Mouse (Mus musculus) frontal cortex, postnatal 36 days (tissue): ENCODE data around the gene Hbq1a.
A peak's percentile ranks its signal among the peaks of the same experiment; 100 is the strongest.
"Not testable (repeated sequence)": the region's sequence is repeated elsewhere in the genome, so short reads cannot be mapped to it uniquely, and the experiment has no call there.

Experiments
- DNase-seq, 2 experiments: peaks; one replicate each; pipeline ENCODE4 v3.0.0; 2022; ENCODE audit warnings: low spot score in 2 of 2

Gene Hbq1a

GRCm38 (mm10) chr11:32284582-32284981 is 15.3 kb upstream of the Hbq1a start:
- DNase-seq: not testable (repeated sequence)

GRCm38 (mm10) chr11:32285031-32285775 is 14.7 kb upstream of the Hbq1a start:
- no peak for DNase-seq

GRCm38 (mm10) chr11:32285887-32286286 is 14.0 kb upstream of the Hbq1a start:
- not testable (repeated sequence) for DNase-seq

- DNase-seq: peak; percentile 74 to 87
Measured at GRCm38 (mm10) chr11:32286695-32287492, 13.0 kb upstream of the Hbq1a start, which contains the start of gene Hbq1b. Hbq1b (plus strand) TSS chr11:32286965.

GRCm38 (mm10) chr11:32287493-32287825 is 12.4 kb upstream of the Hbq1a start:
- DNase-seq: no peak

- DNase-seq: not testable (repeated sequence)
Measured at GRCm38 (mm10) chr11:32292819-32293218, 7.0 kb upstream of the Hbq1a start.

- DNase-seq: not testable (repeated sequence)
Measured at GRCm38 (mm10) chr11:32293479-32293878, 6.4 kb upstream of the Hbq1a start.

GRCm38 (mm10) chr11:32296203-32296602 is 3.7 kb upstream of the Hbq1a start, which contains the start of gene Hba-a2:
Hba-a2 (plus strand) TSS chr11:32296489.
- DNase-seq: not testable (repeated sequence)

- not testable (repeated sequence) for DNase-seq
Measured at GRCm38 (mm10) chr11:32297417-32297816, 2.5 kb upstream of the Hbq1a start.

- no peak for DNase-seq
Measured at GRCm38 (mm10) chr11:32297866-32298531, 1.9 kb upstream of the Hbq1a start.

- DNase-seq: no peak
Measured at GRCm38 (mm10) chr11:32298532-32298918, 1.3 kb upstream of the Hbq1a start.

- no peak for DNase-seq
Measured at GRCm38 (mm10) chr11:32300279-32301267, 704 bp downstream of the Hbq1a start.

- DNase-seq: no peak
Measured at GRCm38 (mm10) chr11:32301506-32301905, 1.6 kb downstream of the Hbq1a start.

- DNase-seq: peak; percentile 36 to 59
Measured at GRCm38 (mm10) chr11:32302824-32303419, 3.1 kb downstream of the Hbq1a start.

- no peak for DNase-seq
Measured at GRCm38 (mm10) chr11:32303455-32303854, 3.6 kb downstream of the Hbq1a start.

- DNase-seq: no peak
Measured at GRCm38 (mm10) chr11:32307006-32307405, 7.1 kb downstream of the Hbq1a start.

GRCm38 (mm10) chr11:32309446-32309845 is 9.6 kb downstream of the Hbq1a start:
- DNase-seq: no peak

- DNase-seq: no peak
Measured at GRCm38 (mm10) chr11:32309928-32310327, 10.1 kb downstream of the Hbq1a start.

- no peak for DNase-seq
Measured at GRCm38 (mm10) chr11:32316009-32316408, 16.1 kb downstream of the Hbq1a start.

- DNase-seq: no peak
Measured at GRCm38 (mm10) chr11:32320507-32321195, 20.8 kb downstream of the Hbq1a start.
